Mouse (Mus musculus) right cerebral cortex, adult 18-20 months (tissue): ENCODE data around the gene Rac2.
A peak's percentile ranks its signal among the peaks of the same experiment; 100 is the strongest.

Experiments
- DNase-seq: peaks from one replicate; pipeline ENCODE4 v3.0.0; 2022; ENCODE audit warnings: mixed read lengths

Rac2 gene

DNA sequence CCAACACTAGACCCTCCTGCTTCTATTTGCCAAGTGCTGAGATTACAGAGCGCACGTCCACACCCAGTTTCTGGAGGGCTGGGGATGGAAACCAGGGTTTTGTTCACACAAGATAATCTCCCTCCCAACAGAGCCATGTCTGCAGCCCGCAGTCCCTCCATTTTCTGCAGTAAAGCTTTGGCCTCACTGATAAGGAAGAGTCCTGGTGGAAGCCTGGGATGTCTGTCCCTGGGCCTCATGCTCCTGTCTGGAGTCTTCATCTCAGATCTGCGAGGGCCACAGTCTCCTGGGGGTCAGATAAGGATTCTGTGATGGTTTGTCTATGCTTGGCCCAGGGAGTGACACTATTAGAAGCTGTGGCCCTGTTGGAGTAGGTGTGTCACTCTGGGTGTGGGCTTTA is 15.5 kb upstream of the Rac2 start:
- no peak for DNase-seq

DNA sequence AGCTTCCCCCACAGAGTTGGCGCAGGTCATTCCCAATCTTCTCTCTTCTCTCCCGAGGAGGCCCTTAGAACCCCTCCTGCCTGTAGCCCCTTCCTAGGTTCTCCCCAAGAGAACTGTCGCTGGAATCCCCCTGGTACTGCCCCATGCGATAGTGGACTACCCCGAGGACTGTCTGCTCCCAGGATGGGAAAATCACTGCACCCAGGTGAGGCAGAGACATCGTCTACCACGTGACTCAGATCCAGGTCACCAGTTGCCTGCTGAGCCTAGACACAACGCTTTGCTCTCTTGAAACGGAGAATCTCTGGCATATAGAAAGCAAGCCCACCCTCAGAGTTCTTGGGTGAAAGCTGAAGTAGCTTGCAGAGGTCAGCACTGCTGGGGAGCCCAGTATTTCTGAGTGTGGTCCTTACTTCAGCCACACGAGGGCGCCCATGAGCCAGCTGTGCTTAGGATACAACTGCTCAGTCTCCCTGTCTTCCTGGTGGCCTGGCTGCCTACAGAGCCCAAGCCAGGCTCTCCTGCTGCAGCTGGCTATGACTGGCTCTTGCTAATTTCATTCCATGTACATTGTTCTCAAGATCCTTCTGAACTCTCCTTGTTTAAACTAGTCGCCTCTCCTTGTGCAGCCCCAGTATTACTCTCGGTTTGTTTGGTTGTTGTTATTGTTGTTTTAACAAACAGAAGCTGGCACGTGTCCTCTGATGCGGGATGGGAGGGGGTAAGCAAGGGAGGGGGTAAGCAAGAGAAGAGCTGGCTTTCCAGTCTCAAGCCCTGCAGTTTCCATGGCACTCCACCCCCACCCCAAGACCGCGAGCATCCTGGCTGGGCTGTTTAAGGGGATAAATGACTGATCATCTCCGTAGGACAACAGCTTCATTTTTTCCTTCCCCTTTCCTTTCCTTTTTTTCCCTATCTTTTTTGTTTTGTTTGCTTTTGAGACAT is 14.7 kb upstream of the Rac2 start:
- peak; percentile 85 for DNase-seq

DNA sequence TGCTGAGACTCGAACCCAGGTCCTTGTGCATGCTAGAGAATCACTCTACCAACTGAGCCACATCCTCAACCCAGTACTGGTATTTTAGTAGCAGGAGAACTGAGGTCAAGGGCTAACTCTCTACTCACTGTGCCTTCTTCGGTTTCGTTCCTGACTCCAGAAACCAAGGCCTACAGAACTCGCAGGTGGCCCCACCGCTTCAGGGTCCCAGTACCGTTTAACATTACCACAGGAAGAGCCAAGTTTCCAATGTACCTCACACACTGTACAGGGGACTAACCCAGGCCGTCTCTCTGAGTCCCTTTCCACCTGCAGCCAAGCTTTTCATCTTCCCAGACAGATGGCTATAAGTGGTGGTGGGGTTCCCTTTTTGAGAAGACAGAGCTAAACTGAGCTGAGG is 12.8 kb upstream of the Rac2 start:
- DNase-seq, result no peak

DNA sequence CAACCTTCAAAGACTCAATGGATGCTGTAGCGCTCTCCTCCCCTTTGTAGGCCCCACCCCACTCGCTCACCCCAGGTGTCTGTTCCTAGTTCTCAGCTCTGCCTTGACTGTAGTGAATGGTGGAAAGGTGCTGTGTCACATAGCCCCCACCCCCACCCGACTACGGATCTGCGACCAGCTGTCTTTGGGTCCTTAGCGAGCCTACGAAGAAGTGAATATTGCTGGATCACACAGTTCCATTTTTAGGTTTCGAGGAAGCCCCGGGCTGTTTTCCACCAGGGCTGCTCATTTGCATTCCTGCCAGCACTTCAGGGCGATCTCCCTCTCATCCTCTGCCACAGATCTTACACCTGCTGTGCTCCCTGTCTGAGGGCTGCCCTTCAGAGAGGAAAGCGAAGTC is 10.8 kb upstream of the Rac2 start:
- DNase-seq, result peak; percentile 23

DNA sequence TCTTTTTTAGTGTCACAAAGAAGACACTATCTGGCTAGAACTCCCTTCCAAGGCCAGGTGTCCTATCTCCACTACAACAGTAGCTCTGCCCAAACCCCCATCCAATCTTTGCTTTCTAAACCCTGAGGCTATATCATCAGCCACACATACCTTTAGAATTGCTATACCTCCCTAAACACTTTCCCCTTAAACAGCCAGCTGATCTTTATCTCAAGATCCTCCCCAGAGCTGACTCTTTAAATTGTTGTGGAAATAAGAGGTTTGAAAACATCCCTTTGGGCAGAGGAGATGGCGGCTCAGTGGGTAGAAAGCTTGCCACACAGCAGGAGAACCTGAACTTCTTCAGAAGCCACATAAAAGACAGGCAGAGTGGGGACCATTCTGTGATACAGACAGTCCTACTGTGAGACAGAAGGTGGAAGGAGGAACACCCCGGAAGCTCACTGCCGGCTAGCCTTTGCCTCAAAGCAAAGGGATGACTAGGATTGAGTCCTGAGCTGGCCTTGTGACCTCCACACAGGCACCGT is 3.8 kb upstream of the Rac2 start:
- DNase-seq, result no peak

DNA sequence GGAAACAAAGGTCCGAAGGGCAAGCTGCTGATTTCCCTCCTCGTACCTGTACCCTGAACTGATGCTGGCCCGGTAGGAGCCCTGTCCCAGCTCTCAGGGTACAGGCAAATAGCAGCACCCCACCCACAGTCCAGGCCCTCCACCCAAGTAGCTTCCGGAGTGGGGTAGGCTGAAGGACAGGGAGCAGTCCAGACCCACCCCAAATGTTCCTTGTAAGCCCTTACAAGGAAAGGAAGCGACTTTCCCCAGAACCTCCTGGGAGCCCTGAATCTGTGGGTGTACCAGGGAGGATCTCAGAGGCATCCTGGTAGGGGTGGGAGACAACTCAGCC is 348 bp downstream of the Rac2 start:
- no peak for DNase-seq

DNA sequence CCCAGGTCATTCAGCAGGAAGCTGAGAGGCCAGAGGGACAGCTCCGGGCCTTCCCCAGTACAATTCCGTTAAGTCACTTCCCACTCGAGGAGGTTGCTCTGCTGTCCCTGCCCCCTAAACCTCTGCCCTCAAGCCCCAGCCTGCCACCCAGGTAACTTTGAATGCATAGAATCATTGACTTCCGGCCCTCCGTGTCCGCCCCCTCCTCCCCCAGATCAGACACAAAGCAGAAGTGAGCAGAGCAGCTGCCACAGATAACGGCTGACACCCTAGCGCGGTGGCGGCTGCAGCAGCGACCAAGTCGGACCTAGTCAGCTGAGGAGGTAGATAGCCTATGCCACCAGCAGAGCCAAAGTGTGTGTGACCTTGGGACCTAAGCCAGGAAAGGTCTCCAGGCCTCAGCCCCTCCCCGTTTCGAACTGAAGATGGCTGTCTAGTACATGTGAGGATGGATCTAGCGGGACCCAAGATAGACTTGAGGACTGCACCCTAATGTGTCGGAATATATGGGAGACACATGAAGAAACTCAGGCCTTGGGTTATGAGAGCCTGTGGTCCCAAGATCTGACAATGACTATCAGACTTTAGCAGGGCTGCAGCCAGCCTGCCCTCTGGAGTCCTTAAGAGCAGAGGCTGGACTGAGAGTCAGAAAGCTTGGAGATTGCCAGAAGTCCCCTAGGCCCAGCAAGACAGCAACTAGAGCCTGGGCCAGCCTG is 871 bp downstream of the Rac2 start:
- no peak for DNase-seq

DNA sequence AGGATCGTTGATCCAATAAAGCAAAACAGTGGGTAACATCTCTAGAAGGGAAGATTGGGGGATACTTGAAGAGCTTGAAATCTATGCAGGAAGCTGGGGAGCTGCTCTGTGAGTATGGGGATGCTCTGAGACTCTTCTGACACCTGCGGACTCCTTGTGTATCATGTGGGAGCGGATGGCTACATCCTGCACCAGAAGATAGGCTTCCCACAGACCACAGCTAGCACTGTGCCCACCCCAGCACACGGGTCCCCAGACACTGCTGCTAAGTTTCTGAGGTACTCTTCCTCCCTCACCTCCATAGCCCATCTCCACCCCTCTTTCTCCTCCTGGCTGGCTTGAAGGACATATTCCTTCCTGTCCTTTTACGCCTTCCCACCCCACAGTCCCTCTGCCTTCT is 2.4 kb downstream of the Rac2 start:
- DNase-seq, result no peak

DNA sequence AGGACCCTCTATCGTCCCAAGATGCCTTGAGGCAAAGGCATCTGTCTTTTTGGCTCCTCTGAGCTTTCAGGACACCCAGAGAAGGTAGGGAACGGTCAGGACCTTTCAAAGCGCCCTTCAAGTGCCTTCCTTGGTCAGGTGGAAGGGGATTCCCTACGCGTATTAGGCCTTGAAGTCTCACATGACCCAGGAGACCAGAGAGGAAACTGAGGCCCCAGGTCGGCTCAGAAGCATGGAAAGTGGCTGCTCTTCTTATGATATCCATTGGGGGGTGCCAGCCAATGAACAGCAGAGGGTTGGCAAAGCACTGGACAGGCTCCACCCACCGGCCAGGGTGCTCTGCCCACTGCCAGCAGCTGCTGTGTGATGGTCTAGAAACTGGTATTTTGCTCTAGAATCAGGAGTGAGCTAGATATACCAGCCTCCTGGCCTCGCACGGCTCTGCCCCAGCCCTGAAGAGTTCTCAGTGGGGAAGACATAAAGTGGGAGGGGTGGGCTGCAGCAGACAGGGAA is 4.9 kb downstream of the Rac2 start:
- DNase-seq, result no peak

DNA sequence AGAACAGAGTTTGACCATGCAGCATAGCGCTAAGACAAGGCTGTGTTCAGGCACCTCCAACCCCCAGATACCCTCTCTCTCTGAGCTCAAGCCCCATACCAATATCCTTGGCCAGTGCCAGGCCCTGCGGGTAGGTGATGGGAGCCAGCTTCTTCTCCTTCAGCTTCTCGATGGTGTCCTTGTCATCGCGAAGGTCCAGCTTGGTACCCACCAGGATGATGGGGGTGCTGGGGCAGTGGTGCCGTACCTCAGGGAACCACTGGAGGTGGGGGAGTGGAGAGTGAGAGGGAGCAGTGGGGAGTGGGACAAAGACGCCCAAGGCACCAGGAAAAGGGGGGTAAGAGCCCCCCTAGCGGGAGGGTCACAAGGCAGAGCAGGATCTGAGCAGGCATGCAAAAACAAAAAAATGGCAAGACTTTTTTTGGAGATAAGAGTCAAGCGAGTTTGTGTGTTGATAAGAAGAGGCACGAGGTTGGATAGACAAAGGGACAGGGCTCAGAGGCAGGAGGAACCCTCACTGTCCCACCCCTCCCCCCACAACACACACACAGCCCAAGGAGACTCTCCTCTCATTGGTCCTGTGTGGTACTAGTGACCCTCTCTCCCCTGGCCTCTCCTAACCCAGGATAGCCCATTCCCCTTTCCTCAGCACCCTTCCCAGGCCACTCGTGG is 7.7 kb downstream of the Rac2 start:
- no peak for DNase-seq

DNA sequence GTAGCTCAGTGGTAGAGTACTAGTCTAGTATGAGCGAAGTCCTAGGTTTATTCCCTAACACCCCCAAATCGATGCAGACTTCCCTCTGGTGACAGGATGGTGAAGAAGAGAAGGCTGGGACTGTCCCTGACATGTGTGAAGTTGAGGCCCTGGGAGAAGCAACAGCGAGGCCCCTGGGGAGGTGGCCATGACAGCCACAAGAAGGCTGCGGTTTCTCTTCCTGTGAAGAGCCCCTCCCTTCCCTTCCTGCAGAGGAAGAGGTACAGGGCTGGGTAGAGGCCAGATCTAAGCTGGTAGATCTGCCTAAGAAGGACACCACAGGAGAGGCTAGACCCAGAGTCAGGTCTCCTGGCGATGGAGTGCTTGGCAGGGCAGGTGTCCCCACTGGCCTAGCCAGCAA is 8.6 kb downstream of the Rac2 start:
- DNase-seq, result no peak

DNA sequence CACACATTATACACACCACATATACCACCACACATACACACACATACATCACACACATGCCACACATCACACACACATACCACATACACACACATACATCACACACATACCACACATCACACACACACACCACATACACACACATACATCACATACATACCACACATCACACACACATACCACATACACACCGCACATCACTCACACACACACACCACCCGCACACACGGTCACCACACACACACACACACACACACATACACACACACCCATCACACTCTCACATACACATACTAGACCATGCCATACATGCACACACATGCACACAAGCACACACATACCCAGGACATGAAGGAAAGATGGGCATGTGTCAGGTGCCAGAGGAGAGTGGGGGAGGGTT is 9.2 kb downstream of the Rac2 start:
- no peak for DNase-seq

DNA sequence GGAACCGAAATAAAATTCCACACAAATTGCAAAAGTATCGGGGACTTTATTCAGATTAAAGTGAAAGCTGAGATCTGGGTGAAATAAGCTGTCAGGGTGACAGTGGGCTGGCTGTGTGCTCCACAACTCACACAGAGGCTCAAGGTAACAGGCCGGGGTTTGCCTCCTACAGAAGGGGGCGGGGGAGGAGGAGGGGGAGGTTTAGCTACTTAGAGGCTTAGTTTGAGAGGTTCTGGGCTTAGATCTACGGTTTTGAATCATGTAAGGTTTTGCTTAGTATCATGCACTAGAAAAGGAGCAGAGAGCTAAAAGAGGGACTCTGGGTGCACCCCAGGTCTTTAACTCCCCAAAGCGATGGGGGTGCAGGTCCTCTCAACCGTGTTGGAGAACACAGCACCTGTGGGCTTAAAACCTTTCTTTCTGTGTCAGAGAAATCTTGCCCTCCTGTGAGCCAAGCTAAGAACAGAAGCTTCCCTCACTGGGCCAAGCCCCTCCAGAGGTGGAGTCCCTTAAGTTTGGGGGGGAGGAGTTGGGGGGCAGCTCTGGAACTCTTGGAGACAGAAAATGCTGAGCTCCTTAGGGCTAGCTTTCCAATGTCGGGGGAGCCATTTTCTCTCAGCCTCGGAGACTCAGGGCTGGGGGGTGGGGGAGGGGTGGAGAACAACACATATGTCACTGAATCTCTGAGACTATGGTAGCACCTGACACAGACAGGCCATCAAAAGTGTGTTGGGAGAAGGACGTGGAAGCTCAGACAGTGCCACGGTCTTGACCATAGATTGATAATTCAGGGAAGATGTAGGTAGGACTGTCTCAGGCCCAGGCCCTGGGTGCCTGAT is 13.2 kb downstream of the Rac2 start:
- no peak for DNase-seq

DNA sequence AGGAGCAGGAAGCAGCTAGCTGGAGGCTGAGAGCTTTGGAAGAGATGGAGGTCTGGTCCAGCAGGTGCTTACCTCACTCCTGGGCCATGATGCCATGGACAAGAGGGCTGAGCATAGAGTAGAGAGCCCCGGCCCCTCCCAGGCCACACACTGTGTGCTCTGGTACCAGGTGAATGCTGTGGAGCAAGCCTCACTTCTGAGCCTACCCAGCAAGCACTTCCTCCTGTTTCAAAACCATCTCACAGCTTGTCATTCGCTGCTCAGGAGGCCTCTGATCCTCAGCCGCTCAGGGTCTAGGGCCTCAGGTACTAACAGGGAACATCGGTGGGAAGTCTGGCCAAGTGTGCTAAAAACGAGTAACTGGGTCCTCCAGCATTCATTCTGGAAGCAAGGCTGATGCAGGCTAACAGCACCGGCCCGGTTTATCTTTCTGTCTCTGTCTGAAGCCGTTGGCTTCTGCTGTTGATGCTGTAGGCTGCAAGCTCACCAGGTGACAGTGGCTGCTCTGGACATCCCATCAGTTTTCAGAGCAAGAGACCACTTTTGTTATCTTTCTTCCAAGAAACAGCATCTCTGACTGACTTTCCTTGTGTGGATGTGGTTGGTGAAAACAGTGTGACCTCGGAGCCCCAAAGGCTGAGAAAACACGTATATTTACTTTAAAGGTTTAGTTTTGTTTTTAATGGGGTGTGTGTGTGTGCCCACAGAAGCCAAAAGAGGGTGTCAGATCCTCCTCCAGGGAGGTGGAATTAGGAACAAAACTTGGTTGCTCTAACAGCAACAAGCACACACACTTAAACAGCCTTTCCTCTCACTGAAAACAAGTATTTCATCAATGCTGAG is 14.7 kb downstream of the Rac2 start:
- DNase-seq, result no peak

DNA sequence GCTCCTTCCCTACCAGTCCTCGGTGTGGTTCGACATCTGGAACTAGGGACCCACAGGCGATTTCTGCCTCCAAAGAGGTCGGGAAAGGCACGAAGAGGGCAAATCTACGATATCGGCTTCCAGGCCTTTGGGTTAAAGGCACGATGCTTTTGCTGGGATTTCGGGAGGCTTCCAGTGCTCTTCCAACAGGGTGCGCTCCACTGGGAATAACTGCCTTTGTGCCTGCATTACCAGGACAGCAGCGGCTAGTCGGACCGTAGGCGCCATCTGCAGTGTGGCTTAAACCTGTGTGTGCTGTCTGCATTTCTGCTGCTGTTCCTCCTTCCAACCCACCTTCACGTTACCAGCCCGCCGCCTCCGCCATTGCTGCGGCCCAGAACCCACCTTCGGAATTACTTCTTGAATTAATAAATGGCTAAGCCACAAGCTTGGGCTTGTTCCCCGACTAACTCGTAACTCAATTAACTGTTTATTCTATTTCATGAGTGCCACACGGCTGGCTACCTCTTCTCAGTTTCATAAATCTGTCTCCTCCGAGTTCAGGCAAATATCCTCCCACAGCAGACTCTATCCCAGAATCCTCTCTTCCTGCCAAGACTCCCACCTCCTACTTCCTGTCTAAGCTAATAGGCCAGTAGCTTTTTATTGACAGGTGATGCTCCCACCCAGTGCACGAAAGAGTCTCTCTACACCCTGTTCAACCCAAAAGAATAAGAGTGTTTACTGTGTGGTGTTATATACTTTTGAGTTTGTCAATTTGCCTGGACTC is 17.9 kb downstream of the Rac2 start:
- no peak for DNase-seq

DNA sequence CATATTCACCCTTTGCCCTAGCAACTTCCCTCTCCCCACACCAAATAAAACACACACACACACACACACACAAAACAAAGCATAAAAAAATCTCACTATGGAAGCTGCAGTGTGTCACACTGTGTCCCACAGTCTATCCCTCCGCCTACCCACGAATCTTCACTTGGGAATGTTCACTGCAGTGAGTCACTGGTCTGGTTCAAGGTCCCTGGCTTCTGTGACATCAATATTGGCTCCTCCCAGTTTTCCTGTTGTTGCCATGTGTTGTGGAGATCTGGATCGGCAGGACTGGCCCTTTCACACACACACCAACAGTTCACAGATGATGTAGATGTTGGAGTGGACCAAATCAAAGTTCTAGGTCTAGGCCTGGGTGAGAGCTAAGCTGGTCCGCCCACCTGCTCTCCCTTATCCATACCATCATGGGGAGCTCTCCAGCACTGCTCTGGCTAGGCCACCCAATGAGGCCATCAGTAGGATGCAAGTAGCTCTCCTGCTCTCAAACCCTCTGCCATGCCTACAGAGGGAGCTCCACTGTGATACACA is 23.3 kb downstream of the Rac2 start:
- DNase-seq, result no peak

DNA sequence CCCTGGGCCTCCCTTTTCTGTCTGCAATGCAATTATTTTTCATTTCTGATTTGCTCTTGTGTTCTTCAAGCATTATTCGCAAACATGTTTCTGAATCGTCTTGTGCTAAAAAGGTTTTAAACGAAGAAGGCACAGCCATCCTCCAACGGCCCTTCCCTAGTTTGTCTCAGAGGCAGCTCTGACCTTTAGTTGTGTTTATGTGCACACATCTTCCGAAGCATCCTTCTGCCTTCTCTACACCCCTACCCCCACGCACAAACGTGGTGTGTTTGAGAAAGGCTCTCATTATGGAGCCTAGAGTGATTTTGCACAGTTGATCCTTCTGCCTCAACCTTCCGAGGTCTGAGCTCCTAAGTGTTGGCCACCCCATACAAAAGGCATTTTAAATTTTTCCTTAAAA is 23.9 kb downstream of the Rac2 start:
- no peak for DNase-seq

DNA sequence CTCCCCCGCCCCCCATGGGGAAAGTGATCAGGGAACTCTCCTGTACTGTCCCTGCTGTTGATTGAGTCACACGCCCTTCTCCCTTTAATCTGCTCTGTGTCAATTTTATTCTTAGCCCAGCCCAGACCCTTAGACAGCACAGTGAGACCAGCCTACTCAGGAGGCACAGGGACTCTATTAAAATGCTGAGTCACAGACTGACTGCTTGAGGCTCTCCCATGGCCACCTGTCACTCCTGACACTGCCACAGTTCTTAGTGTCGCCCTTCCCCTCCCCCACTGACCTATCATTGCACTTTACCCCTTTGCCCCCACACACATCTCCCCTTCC is 24.3 kb downstream of the Rac2 start:
- no peak for DNase-seq

DNA sequence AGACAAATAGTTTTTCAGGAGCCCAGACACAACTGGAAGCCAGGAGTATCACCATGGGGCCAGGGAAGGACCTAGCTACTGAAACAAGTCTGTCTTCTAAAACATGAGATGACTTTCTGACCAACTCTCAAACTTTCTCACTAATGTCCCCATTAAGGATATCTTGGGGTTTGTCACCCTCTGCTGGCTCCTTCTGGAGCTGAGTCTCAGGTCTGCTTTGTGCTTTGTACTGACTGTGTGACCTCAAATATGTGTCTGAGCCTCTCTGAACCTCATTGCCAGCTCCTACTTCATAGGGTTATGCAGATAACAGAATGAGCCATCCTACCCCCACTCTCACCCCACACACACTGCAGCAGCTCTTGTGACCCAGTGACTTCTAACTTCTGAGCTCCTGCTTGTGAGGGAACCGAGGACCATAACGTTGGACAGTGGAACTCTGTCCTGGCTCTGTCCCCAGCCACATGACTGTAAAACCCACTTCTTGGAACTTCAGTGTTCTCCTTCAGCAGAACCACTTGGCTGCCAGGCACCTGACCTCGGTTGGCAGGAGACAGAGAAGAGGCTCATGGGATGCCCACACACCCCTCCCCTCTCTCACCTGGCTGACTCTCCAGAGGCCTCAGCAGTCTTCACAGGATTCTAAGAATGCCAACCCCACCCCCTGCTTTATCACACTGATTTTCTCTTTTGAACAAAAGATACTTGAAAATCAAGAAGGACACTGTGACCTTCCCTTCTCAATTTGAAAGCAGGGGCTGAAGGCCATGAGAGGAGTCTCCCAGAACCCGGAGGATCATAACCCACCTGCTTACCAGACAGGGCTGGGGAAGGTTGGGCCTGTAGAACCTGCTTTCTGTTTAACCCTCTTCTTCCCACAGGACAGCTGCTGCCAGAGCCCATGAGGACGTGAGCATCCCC is 24.9 kb downstream of the Rac2 start:
- no peak for DNase-seq
